Mouse (Mus musculus): ENCODE data around the gene Rce1. TPM values are rescaled to one million over a fixed set of nuclear protein-coding genes. Genes with fewer than 3 reads are reported as not detected.
A peak's percentile ranks its signal among the peaks of the same experiment; 100 is the strongest.
"Not testable (repeated sequence)": the region's sequence is repeated elsewhere in the genome, so short reads cannot be mapped to it uniquely, and the experiment has no call there.

Rce1 gene
- total RNA-seq, 2 experiments from 2014 or later, result 5.1 to 5.9 TPM

DNA sequence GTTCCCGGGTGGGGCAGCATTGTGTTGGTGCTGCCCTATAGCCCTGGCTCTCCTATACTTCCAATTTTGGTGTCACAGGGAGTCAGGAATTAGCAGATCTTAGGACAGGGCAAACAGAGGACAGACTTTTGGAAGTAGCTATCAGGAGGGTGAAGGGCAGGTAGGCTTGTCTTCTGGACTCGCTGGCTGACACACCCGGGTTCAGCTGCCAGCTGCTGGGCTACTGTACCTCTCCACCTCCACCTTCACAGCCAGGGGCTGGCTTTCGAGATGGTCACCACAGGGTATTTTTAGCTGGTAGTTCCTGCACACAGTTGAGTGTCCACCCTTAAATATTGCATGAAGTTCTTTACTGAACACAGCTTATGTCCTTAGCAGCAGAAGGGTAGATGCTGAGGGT, 16.9 kb downstream of the Rce1 start:
- Histone ChIP-seq H3K27ac (peak overlapping the region; percentile 40; the same call in 1 of the 2 replicates), H3K4me3 (no peak overlapping the region)
- intact Hi-C loops (cut with DNase I), result no loop called here
- DNase-seq, result no peak
- no peak for TF ChIP-seq CTCF (IDR thresholded peaks at IDR 0.05)

DNA sequence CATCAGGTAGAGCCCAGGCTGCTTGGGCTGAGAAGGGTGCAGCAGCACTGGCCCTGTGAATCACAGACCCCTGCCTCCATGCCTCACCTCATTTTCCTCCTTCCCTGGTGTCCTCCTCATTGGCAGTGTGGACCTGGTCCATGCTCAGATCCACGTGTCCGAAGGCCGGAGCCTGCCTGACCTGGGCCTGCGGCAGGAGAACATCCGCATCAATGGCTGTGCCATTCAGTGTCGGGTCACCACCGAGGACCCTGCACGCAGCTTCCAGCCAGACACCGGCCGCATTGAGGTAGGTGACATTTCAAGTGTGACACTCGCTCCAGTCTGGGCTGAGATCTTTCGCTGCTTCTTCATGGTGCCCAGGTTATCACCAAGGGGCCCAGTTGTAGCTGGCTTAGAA, 18.0 kb downstream of the Rce1 start:
- Histone ChIP-seq H3K4me3 (no peak overlapping the region), H3K27ac (no peak overlapping the region)
- no peak for DNase-seq
- no peak for TF ChIP-seq CTCF (IDR thresholded peaks at IDR 0.05)
- intact Hi-C loops (cut with DNase I), result no loop called here

DNA sequence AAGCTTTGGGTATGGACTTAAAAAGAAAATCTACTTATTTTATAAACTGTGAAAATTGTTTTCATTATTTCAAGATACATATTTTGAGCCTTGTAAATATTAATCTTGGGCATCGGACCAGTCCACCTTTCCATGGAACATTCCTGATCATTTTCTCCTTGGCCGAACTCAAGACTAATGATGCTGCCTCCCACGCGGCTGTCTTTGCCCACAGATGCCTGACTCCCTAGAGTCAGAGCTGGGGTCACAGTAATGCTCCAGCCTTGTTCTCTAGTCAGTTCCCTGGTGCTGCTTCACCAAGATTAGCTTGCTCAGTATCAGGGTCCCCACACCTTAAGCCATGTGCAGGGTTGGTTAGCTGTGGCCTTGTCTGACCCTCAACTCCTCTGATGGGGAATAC, 19.8 kb downstream of the Rce1 start:
- DNase-seq, result no peak
- intact Hi-C loops (cut with DNase I), result no loop called here
- Histone ChIP-seq H3K4me3 (no peak overlapping the region), H3K27ac (no peak overlapping the region)
- no peak for TF ChIP-seq CTCF (IDR thresholded peaks at IDR 0.05)

DNA sequence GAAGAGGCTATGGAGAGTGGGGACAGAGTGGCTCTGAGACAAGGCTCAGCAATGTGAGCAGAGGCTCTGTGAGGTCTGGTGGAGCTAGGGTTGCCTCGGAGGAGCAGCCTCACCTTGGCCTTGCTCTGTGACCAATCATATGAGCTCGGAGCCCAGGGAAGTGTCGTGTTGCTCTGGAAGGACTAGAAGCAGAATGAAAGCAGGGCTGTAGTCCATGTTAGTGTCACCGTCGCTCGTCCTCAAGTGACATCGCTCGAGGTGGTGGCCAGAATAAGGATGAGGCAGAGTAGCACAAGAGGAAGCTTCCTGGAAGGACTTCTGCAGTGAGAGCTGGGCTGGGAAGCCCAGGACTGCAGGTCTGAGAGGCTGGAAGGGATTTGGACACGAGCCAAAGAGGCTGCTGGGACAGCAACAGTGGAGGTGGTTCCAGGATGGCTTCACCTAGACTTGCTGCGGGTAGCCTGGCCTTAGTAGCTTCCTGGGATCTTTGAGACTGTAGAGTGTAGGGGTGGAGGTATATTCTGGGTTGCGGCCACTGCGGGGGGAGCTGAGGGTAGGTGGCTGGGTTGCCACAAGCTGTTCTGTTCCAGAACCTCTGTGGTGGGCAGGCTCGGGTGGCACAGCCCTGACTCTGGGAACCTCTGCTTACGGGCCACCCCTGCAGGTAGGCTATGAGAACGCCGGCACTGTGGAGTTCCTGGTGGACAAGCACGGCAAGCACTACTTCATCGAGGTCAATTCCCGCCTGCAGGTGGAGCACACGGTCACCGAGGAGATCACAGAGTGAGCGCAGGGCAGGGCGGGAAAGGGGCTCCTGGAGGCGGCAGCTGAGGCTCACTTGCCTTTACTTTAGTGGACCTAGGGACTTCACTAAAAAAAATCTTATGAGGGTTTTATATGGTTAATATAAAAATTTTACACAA, 21.4 kb downstream of the Rce1 start:
- TF ChIP-seq CTCF (IDR thresholded peaks at IDR 0.05), result peak; percentile 53
- peak; percentile 55 for DNase-seq
- H3K27ac ChIP-seq, result peak overlapping the region; percentile 64
- intact Hi-C loops (cut with DNase I), result no loop called here
- H3K4me3 ChIP-seq, result no peak overlapping the region

DNA sequence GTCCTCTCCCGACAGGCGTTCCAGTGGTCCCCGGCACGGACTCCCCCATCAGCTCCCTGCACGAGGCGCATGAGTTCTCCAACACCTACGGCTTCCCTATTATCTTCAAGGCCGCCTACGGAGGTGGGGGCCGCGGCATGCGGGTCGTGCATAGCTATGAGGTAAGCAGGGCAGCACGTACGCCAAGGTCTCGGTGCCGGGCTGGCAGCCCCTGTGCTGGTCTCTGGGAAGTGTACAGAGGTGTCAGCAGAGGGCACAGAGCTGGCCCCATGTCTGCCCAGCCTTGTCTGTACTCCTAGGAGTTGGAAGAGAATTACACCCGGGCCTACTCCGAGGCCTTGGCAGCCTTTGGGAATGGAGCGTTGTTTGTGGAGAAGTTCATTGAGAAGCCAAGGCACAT, 23.0 kb downstream of the Rce1 start:
- no peak for DNase-seq
- no peak for TF ChIP-seq CTCF (IDR thresholded peaks at IDR 0.05)
- intact Hi-C loops (cut with DNase I), result no loop called here
- H3K4me3 ChIP-seq, result no peak overlapping the region
- no peak overlapping the region for H3K27ac ChIP-seq

DNA sequence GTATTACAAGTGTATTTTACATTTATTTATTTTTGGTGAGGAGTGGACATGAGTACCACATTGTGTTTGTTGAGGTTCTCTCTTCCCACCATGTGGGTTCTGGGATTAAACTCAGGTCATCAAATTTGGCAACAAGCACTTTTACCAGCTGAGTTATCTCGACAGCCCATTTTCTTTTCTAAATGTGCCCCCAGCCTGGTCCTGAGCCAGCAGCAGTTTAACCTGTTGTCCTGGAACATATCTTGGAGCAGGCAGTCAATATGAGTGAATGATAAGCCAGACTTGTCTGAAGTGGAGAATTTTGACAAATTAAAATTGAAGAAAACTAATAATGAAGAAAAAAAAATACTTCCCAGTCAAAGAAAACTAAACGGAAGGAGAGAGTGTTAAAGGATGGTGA, 29.4 kb downstream of the Rce1 start:
- H3K27ac ChIP-seq, result no peak overlapping the region
- no peak overlapping the region for H3K4me3 ChIP-seq
- DNase-seq, result no peak
- intact Hi-C loops (cut with DNase I), result no loop called here
- TF ChIP-seq CTCF (IDR thresholded peaks at IDR 0.05), result no peak

DNA sequence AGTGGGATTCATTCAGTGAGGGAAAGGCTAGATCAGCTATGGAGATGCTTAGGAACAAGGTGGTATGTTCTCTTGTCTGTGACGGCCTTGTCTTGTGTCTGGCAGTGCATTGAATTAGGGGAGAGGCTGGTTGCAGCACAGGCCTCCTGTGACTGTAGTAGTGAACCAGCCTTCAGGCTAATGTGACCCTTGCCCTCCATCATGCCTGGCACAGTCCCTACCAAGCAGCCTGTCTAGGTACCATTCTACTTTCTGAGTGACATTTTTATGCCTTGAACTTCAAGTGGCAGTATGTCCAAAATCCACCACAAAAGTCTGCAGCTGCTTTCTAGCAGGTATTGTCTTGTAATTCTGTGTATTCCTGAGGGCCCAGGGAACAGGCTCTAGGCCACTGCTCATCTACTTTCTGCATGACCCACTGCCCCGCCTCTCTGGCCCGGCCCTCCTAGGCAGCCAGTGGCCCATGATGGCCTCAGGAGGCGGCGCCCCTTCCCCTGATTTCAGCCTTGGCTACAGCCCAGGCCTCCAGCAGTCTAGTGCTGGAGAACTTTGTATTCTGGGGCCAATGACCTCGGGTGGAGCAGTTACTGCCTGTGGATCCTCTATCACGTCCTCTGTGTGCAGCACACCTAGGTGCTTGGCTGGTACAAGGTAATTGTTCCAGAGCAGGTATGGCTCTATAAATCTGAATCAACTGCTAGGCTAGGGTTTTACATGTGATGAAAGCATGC, 31.5 kb downstream of the Rce1 start:
- no peak for TF ChIP-seq CTCF (IDR thresholded peaks at IDR 0.05)
- no peak overlapping the region for H3K27ac ChIP-seq
- no peak overlapping the region for H3K4me3 ChIP-seq
- no peak for DNase-seq
- intact Hi-C loops (cut with DNase I), result no loop called here

DNA sequence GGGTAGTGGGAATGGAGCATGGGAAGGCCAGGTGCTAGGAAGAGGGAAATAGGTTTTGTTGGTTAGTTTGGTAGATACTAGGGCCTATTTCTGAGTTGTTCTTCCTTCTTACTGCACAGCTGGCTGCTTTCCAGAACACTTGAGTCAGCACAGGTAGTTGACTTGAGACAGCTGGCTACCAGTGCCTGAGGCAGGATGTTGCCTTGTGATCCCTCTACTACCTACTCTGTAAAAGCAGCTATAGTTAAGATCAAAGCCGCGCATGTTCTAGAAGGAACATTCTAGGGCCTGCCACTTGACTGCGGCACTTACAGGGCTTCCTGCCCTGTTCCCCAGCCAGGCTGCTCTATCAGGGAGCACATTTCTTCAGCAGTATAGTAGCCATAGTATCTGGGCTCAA, 35.4 kb downstream of the Rce1 start:
- no peak for DNase-seq
- TF ChIP-seq CTCF (IDR thresholded peaks at IDR 0.05), result no peak
- intact Hi-C loops (cut with DNase I), result no loop called here

DNA sequence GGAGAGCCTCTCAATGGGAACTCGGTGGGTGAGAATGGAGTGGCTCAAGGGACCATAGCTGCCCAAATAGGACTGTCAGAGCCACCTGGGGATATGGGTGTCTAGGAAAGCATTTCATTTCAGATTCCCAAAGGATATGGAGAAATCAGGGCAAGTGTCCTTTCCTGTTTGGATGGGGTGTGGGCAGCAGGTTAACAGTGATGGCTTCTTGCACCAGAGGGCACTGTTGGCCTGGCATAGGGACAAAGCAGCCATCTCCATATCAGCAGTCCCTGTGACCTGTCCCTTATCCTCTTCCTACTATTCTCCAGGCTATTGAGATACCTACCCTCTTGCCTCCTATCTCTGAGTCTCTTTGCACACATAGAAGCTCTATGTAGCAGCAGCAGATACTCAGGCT, 36.4 kb downstream of the Rce1 start:
- TF ChIP-seq CTCF (IDR thresholded peaks at IDR 0.05), result peak; percentile 52
- DNase-seq, result peak; percentile 49
- H3K27ac ChIP-seq, result no peak overlapping the region
- H3K4me3 ChIP-seq, result no peak overlapping the region
- intact Hi-C loops (cut with DNase I), result loop anchor here (5.0 kb wide), 1 partner anchor 92 kb away; the partner anchor contains the start of gene 2010003K11Rik

More for the DNA sequence above, 35.4 kb downstream of the Rce1 start:
- H3K4me3 ChIP-seq, result no peak overlapping the region
- no peak overlapping the region for H3K27ac ChIP-seq

DNA sequence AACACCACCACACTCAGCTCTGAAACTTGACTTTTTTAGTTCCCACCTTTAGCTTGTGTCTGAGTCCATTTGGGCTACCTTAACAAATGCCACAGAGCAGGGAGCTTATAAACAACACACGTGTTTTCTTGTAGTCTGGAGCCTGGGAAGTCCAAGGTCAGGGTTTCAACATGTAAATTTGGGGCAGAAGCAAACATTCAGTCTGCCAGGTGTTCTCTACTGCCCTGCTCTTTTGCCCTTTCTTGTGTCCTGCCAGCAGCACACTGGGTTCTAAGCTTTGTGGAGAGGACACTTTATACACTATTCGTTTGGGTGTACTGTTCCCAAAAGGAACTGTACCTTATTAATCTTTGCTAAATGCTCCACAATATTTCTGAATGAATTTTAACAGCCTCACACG, 37.0 kb downstream of the Rce1 start:
- Histone ChIP-seq H3K4me3 (no peak overlapping the region), H3K27ac (no peak overlapping the region)
- intact Hi-C loops (cut with DNase I), result loop anchor here (5.0 kb wide), 1 partner anchor 91 kb away; the partner anchor contains the start of gene 2010003K11Rik
- no peak for TF ChIP-seq CTCF (IDR thresholded peaks at IDR 0.05)
- no peak for DNase-seq

DNA sequence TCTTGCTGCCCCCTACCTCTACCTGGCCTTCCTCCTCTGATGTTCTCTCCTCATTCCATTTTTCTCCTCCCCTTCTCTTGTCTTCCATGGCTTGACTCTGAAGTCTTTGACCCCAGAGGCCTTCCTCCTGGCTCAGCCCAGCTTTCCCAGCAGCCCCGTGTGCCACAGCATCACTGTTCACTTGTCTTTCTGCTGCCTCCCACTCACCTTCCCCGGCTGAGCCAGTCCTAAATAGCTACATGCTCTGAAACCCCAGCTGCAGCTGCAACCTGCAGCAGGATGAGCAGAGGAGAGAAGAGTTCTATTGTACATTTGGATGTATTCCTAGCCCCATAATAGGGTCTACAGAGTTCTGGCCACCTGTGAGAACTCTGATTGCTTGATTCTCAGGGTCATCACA, 38.0 kb downstream of the Rce1 start:
- no peak for DNase-seq
- intact Hi-C loops (cut with DNase I), result loop anchor here (5.0 kb wide), 1 partner anchor 90 kb away; the partner anchor contains the start of gene 2010003K11Rik
- no peak for TF ChIP-seq CTCF (IDR thresholded peaks at IDR 0.05)

DNA sequence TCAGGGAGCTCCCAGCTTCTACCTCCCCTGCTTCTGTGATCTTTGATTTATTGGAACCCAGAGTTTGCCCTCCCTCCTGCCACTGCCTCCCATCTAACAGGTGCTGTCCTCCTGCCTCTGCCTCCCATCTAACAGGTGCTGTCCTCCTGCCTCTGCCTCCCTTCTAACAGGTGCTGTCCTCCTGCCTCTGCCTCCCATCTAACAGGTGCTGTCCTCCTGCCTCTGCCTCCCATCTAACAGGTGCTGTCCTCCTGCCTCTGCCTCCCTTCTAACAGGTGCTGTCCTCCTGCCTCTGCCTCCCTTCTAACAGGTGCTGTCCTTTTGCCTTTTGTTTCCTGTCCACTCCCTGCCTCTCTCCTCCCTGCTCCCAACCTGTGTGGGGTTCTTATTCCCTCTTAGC, 38.7 kb downstream of the Rce1 start:
- intact Hi-C loops (cut with DNase I), result loop anchor here (5.0 kb wide), 1 partner anchor 89 kb away; the partner anchor contains the start of gene 2010003K11Rik
- H3K27ac ChIP-seq, result 0 out of 2 replicates have a peak overlapping the region, but pooled peaks have one; percentile 58
- not testable (repeated sequence) for DNase-seq, H3K4me3 ChIP-seq

More for the DNA sequence above, 38.0 kb downstream of the Rce1 start:
- H3K27ac ChIP-seq, result no peak overlapping the region
- H3K4me3 ChIP-seq, result no peak overlapping the region

DNA sequence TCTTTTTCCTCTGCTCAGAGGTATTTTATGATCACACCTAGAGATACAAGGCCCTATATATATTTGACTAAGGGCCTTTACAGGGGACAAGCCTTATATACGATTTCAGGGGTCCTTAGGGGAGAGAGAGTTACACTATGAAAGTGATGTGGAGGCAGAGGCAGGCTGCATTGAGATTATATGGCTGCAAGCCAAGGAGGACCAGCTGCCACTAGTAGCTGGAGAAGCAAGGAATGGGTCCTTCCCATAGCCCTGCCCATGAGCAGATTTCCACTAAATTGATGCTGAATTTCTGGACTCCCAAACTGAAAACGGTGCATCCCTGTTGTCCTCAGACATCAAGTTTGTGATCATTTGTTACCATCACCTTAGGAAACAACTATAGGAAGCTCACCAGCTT, 41.6 kb downstream of the Rce1 start:
- no peak for DNase-seq
- intact Hi-C loops (cut with DNase I), result no loop called here
- no peak overlapping the region for H3K4me3 ChIP-seq
- no peak for TF ChIP-seq CTCF (IDR thresholded peaks at IDR 0.05)
- 0 out of 2 replicates have a peak overlapping the region, but pooled peaks have one; percentile 70 for H3K27ac ChIP-seq

Measured in gastrocnemius, adult 2 months (tissue).